Mouse (Mus musculus) adrenal gland, postnatal 25 days (tissue): ENCODE data around the gene BC028528. TPM values are rescaled to one million over a fixed set of nuclear protein-coding genes. Genes with fewer than 3 reads are reported as not detected.
A peak's percentile ranks its signal among the peaks of the same experiment; 100 is the strongest.
"Not testable (repeated sequence)": the region's sequence is repeated elsewhere in the genome, so short reads cannot be mapped to it uniquely, and the experiment has no call there.

Source experiments
- DNase-seq: peaks from one replicate; pipeline ENCODE4 v3.0.0; 2021; ENCODE audit warnings: mixed read lengths
- long read RNA-seq: library from polyadenylated mRNA; stranded (forward); transcript quantifications from one replicate; pipeline ENCODE4 v2.0.0, GENCODE M21; 2021
- total RNA-seq: library from RNA; stranded (reverse); gene quantifications from 2 replicates; pipeline ENCODE4 v1.2.3, GENCODE M21; 2021

The BC028528 gene
- 9.3 and 10.3 TPM in 2 replicates for total RNA-seq
- long read RNA-seq, partial matches to known transcripts = 2 of 11 reads
- long read RNA-seq, other reads (novel, unspliced or antisense) = 1 of 11 reads

DNA sequence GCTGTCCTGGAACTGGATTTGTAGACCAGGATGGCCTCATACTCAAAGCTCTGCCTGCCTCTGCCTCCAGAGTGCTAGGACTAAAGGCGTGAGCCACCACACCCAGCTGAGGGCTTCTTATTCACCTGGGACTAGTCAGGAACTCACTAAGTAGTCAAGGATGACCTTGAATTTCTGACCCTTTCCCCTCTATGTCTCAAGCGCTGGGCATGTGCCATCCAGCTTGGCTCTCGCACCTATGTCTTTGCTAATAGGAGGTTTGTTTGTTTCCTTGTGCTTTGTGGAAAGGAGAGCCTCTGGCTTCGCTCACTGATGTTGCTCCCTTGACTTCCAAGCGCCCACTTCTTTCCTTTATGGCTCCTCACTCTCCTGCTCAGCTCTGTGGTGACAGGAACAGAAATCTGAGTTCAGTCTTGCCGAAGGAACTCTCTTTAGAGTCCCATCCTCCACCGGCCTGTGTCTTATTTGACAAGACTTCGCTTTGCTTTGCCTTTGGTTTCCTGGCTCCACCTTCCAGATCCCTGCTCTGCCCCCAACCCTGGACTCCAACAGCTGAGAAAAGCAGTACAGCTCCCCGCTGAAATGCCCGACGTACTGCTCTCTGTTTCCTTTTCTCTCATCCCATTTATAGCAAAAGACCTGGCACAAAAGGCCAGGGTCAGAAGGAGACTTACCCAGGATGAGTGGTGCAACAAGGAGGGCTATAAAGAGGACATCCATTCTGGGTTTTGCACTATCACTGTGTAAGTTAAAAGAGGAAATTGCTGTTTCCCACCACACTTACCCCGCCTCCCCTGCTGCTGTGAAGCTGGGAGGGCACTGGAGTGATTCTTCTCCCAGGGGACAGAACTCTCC lies at the start of gene BC028528:
Gene BC028528 (minus strand): TSS at position 795 of the 855 bp plus-strand sequence.
- no peak for DNase-seq

DNA sequence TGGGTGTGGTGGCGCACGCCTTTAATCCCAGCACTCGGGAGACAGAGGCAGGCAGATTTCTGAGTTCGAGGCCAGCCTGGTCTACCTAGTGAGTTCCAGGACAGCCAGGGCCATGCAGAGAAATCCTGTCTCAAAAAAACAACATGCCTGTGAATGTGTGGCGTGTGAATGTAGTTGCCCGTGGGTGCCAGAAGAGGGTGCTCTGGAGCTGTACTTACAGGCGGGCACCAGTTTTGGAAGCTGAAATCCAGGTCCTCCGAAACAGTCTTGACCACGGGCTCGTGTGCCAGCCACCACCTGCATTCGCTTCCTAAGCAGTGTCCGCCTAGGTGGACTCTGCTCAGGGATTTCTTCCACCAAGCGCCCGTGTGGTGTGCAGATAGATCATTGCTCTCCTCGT lies 47.0 kb upstream of the BC028528 start:
- no peak for DNase-seq

DNA sequence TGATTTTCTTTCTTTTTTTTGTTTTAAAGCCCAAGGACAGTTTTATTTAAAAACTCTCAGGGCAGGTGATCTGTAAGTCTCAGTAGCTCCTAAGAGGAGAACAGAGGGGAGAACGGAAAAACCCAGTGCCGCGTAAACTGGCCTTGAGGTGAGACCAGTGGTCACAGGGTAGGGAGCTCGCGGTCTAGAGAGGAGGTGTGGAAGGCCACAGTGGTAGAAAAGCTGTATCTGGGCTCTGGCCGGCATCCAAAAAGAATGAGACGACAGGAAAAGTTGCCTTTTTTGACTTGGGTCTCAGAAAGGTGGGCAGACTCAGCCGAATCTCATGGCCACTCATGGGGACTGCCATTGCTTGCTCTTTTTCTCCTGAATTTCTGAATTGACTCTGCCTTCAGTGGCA lies 46.4 kb upstream of the BC028528 start:
- peak; percentile 37 for DNase-seq

DNA sequence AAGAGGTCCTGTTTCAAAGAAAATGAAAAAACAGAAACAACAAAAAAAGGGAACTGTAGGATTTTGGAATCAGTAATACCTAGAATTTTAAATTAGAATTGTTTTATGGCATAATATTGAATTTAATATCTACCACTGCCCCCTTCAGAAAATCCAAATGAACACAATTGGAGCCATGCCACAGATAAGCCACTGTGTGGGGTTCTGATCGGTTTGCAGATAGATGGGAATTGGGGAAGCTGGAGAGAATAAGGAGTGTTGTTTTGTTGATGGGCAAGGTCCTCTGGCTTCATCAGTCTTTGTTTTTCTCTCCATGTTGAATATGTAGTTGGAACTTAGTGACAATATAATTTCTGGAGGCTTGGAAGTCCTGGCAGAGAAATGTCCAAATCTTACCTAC lies 42.6 kb upstream of the BC028528 start:
- DNase-seq = no peak

DNA sequence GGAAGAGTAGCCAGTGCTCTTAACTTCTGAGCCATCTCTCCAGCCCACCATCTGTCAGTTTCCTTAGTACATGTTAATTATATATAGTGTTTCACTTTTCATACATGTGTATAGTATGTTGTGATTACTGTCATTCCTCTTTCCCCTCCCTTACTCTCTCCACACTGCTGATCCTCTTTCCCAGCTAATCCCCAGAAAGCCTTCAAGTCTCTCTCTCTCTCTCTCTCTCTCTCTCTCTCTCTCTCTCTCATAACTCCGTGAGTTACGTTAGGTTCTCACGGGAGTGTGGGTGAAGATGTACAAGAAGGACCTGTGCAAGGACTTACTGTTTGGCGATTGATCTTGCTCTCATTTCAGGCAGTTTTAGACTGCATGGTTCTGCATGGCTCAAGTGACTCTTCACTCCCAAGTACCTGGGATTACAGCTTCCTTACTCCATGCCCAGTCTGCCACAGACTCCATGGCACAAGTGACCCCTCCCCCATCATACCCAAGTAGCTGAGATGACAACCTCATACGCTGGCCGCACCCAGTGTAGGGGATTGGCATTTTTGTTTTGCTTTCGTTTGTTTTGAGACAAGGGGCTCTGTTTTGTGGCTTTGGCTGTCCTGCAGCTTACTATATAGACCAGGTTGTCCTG lies 41.4 kb upstream of the BC028528 start:
- DNase-seq = no peak

GRCm38 (mm10) chr3:95932566-95932965 lies 40.8 kb upstream of the BC028528 start:
- no peak for DNase-seq

- no peak for DNase-seq
Observed at GRCm38 (mm10) chr3:95932157-95932556, 40.4 kb upstream of the BC028528 start.

DNA sequence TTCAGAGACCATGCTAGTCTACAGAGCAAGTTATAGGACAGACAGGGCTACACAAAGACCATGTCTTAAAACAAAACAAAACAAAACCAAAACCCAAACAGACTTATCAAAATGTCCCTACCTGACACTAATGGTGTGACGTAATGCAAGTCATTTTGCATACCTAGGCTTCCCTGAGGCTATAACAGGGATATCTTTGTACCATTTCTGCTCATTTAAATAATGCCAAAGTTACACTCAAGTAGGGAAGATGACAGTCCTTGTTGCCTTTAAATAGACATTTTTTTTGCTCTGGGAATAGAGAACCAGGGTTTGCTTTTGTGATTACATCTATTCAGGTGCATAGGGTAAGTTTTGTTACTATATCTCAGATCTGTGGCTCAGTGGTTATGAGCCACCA lies 39.7 kb upstream of the BC028528 start:
- no peak for DNase-seq

DNA sequence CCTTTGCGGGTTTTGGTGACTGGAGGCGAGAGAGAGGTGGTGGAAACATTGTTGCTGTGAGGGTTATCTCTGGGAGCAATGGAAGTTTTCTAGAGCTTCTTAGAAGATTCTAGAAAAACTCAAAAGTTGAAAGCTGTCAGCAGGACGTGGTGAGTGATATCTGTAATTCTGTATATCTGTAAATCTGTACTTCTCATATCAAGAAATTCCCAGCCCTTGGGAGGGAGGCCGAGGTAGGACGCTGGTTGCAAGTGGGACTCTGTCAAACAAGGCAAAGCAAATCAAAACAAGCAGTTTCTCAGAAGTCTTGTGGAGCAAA lies 38.6 kb upstream of the BC028528 start:
- no peak for DNase-seq

DNA sequence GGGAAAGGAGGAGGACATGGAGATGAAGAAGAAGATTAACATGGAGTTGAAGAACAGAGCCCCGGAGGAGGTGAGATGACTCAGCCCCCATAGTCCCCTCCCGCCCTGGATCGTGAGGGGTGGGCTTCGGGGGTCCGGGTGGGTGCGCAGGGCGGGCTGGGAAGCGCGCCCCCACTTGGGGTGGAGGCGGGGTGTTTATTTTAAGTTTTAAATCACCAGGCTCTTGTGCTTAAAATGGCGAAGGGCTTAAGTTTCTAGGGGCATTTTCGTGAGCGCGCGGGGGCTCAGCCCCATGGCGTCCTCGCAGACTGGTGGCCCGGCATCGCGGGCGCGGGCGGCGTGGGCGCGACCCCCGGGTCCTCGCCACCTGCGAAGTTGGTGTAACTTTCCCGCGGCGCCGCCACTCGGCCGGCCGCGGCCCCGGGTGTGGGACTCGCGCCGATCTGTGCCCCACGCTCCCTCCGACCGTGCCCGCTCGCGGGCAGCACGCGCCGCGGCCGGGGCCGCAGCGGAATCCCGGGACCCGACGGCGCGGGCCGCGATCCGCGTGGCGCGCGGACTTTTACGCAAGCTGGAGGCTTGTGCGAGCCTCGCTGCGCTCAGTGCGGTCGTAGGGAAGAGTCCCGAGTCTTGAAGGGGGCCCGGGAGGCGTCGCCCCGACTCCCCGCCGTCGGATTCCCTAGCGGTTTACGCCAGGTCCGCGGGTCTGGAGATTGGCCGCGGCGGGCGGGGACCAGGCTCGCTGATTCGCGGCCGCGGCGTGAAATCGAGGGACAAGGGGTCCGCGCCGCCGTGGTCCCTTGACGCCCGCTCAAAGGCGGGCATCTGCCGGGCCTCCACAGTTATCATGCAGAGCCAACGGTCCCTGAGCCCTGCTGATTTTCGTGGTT lies 38.0 kb upstream of the BC028528 start:
- peak; percentile 60 for DNase-seq

DNA sequence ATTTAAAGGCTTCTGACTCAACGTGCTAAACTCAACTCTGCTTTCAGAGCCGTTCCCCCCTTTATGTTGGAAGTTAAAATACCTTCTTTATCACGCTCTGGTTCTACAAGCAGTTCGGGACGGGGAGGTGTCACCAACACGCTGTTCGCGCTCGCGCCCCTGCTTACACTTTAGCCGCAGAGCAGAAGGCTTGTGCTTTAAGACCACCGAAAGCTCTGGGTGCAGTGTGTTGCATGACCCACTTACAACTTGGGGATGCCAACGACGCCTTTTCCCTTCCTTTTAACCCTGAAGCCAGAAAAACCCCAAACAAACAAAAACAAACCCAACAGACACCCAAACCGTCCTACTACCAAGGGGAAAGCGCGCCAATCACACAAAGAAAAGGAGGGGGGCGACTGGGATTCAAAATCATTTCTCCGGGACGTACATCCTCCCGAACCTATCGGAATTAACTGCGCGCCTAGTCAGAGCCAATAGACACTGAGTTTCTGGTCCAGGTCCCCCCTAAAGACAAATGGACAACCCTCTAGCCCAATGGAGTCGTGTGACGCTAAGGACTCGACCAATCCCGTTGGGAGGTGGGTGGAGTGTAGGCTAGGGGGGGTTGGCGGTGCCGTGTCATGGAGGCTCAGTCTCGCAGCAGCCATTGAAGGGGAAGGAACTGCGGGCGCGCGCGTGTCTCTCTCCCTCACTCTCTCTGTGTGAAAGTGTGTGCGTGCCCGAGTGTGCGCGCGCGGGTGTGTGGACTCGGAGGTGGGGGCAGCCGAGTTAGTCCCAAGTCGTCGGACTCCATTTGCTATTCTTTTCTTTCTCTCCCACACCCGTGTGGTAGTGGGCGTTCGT lies 37.1 kb upstream of the BC028528 start, which contains the start of gene Anp32e:
Gene Anp32e (plus strand): TSS at position 589 of the 846 bp plus-strand sequence.
- DNase-seq = peak; percentile 95

DNA sequence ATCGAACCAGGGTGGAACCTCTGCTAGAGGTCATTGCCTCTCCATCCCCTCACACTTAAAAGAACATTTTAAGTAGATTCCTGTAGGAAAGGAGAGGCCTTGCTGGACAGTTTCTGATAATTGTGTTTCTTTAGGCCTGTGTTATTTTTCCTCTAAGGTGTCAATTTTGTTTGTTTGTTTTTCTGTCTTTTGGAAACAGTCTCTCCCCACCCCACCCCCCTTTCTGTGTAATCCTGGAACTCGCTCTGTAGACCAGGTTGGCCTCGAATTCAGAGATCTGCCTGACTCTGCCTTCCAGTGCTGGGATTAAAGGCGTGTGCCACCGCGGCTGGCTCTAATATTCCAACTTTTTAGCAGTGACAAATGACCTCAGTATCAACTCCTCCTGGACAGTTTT lies 36.5 kb upstream of the BC028528 start:
- no peak for DNase-seq

DNA sequence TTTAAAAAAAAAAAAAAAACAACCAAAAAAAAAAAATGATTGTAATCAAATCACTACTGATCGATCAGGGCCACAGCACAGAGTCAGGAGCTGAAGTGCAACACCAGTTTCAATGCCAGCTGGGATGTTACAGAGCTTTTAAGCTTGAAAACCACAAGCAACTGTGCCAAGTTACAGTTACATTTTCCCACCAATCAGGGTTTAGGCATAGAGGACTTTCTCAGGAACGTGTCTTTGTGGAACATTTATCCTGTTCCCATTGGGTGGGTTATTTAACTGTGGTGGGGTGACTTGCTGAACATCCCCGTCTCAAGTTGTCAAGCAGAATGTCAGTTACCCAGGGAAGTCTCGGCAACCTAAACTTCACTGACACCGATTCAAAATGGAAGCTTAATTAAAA lies 33.3 kb upstream of the BC028528 start:
- DNase-seq = no peak

DNA sequence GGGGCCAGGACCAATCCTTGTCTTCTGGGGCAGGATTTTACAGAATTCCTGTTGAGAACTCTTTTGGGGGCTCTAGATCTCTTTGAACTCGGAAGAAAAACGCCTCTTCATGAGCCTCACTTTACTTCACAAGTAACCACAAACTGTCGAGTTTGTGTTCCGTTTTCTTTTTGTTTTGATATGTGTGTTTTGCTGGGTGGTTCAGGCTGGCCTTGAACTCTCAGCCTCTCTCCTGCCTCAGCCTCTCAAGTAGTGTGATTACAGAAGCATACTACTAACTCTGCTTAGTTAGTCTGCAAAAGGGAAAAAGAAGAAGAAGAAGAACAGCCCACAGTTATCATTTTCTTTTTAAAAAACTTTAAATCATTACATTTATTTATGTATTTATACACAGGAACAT lies 32.4 kb upstream of the BC028528 start:
- no peak for DNase-seq

GRCm38 (mm10) chr3:95923429-95923828 lies 31.6 kb upstream of the BC028528 start:
- not testable (repeated sequence) for DNase-seq

DNA sequence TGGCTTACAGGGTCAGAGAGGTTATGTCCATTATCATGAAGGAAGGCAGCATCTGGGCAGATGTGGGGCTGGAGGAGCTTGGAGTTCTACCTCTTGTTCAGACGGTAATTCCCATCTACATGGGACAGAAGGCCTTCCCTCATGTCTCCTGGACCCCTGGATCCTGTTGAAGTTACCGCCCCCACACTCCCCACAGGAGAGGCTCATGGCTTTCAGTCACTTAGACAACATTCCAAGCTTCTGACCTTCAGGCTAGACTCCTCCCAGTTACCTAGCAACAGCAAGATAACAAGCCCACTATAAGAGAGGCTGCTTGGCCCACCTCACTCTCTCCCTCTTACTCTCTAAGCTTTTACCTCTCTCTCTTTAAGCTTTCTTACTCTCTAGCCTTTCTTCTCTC lies 28.7 kb upstream of the BC028528 start:
- DNase-seq = not testable (repeated sequence)

GRCm38 (mm10) chr3:95916760-95917159 lies 25.0 kb upstream of the BC028528 start:
- DNase-seq = no peak

GRCm38 (mm10) chr3:95914706-95915105 lies 22.9 kb upstream of the BC028528 start:
- no peak for DNase-seq

GRCm38 (mm10) chr3:95907613-95908012 lies 15.8 kb upstream of the BC028528 start:
- DNase-seq = no peak

DNA sequence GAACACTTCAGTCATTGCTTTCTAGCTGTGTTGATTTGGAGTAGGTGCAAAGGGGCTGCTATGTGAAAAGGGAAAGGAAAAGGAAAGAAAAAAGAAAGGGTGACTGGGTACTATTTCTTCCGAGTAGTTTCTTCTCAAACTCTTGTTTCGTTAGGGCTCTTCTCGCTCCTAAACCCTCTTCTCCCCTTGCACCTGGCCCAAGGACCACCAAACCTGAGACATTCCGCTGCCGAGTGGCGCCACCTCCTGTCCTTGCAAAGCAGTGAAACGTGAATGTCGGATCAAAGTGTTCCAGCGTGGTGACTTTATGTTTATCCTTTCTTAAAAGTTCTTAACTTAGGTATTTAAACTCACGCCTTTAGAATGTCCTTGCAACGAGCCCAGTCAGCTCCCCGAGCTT lies 15.1 kb upstream of the BC028528 start:
- peak; percentile 47 for DNase-seq

GRCm38 (mm10) chr3:95905940-95906492 lies 14.2 kb upstream of the BC028528 start:
- peak; percentile 53 for DNase-seq
